Mouse (Mus musculus) heart, postnatal 0 days (tissue): Measurements from ENCODE around the gene Sdk2. TPM values are rescaled to one million over a fixed set of nuclear protein-coding genes. Genes with fewer than 3 reads are reported as not detected.

Experiments
- ATAC-seq: fragments of 200-750 bp; cut with Nextera tagmentation; 2 replicates; pipeline ENCODE4 v1.8.0; 2017; ENCODE audit warnings: low read depth, moderate number of reproducible peaks, moderate library complexity; ENCODE audit not compliant: insufficient read depth
- DNase-seq: peaks from one replicate; pipeline ENCODE4 v3.0.0-alpha.2; 2016; ENCODE audit warnings: low spot score
- H3K27ac ChIP-seq: fragments of 300-500 bp; sonication (generic); 2 replicates; pipeline ENCODE4 v1.5.1; 2014; ENCODE audit warnings: low read depth, mild to moderate bottlenecking
- H3K27me3 ChIP-seq: fragments of 300-500 bp; sonication (generic); 2 replicates; pipeline ENCODE4 v1.6.1; 2014; ENCODE audit warnings: low read length, mixed read lengths; ENCODE audit not compliant: control insufficient read depth, insufficient read depth
- H3K36me3 ChIP-seq: fragments of 300-500 bp; sonication (generic); replicated peaks from 2 replicates; pipeline ENCODE4 v1.6.1; 2014; ENCODE audit warnings: low read length, mixed read lengths; ENCODE audit not compliant: control insufficient read depth, insufficient read depth
- H3K4me1 ChIP-seq: fragments of 300-500 bp; sonication (generic); 2 replicates; pipeline ENCODE4 v1.6.1; 2014; ENCODE audit warnings: antibody characterized with exemption; ENCODE audit not compliant: control insufficient read depth, insufficient read depth
- H3K4me2 ChIP-seq: fragments of 300-500 bp; sonication (generic); 2 replicates; pipeline ENCODE4 v1.6.1; 2014; ENCODE audit warnings: low read depth, mild to moderate bottlenecking, low read length, moderate library complexity
- H3K4me3 ChIP-seq: fragments of 300-500 bp; sonication (generic); 2 replicates; pipeline ENCODE4 v1.5.1; 2014; ENCODE audit warnings: low read depth, low read length
- H3K9ac ChIP-seq: fragments of 300-500 bp; sonication (generic); replicated peaks from 2 replicates; pipeline ENCODE4 v1.6.1; 2014; ENCODE audit warnings: low read depth, low read length, mixed read lengths
- H3K9me3 ChIP-seq: fragments of 300-500 bp; sonication (generic); replicated peaks from 2 replicates; pipeline ENCODE4 v1.6.1; 2016; ENCODE audit warnings: low read length; ENCODE audit not compliant: control insufficient read depth
- CTCF ChIP-seq: IDR thresholded peaks from 2 replicates; pipeline ENCODE4 v1.5.1; 2016; ENCODE audit warnings: antibody characterized with exemption, control low read depth, low read depth
- EP300 ChIP-seq: IDR thresholded peaks from 2 replicates; pipeline ENCODE4 v1.6.1; 2016; ENCODE audit warnings: antibody characterized with exemption, low read depth
- WGBS: fragments of 180-500 bp; shearing (Covaris S2); extraction: QIAGEN DNeasy Blood & Tissue Kit; methylation state at CpG from one replicate; pipeline ENCODE4 v1.1.7; 2014; 5-methylcytosine and 5-hydroxymethylcytosine counted together
- polyA plus RNA-seq: library from polyadenylated mRNA; unstranded; fragments of >200 nt; fragmentation: Nextera tagmentation; extraction: Ambion mirVana; gene quantifications from 2 replicates; pipeline ENCODE4 v1.2.1, GENCODE M21; 2015
- total RNA-seq: library from RNA; depleted of rRNA; stranded (reverse); fragments of >200 nt; gene quantifications from 2 replicates; pipeline ENCODE4 v1.2.3, GENCODE M21; 2014; ENCODE audit warnings: low replicate concordance

The Sdk2 gene
- total and polyA plus RNA-seq, 2 experiments from 2014 or later = 0.27 to 1.9 TPM

DNA sequence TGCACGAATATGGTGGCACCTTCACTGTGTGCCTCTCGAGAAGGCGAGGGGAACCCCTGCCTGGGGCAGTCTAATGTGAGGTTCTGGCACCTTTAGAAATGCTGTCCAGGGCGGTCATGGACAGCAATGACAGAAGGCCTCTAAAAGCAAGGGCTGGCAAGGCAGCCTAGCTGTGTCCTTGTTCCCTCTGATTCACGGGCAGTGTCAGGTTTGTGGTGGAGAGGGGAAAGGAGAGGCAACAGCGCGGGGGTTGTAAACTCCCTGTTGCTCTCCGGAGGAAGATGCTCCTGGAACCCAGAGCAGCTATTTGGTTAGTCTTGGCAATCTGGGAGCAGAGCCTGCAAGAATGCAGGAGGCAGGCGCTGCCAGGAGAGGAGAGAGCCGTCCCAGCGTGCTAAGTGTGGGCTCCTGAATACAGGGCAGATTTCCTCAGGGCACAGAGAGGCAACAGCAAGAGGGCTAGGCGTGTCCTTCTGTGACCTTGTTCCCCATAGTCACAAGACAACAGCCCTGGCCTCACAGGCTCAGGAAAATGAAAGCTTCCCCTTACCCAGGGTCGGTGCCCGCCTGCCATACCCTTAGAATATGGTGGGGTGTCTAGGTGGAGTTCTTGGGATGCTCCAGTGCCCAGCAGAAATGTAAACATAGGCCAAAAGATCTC, 289.9 kb downstream of the Sdk2 start:
- no peak overlapping the region for H3K4me2 ChIP-seq
- DNase-seq = no peak
- H3K27ac ChIP-seq = no peak overlapping the region
- no peak overlapping the region for H3K9ac ChIP-seq
- H3K9me3 ChIP-seq = no peaks in the 10 kb centered on the region
- peaks cover 4% of the 10 kb centered on the region; the same call in 1 of the 2 replicates for H3K4me1 ChIP-seq
- TF ChIP-seq EP300 = no peak
- TF ChIP-seq CTCF = no peak
- 56% methylated on average over 14 of the region's 14 CpGs for WGBS
- no peaks in the 10 kb centered on the region for H3K27me3 ChIP-seq
- no peaks in the 10 kb centered on the region for H3K36me3 ChIP-seq
- no peak for ATAC-seq
- no peak overlapping the region for H3K4me3 ChIP-seq

- WGBS = 90% methylated on average over 3 of the region's 3 CpGs
- ATAC-seq (no peak), DNase-seq (no peak)
- Histone ChIP-seq H3K4me1 (peaks cover 4% of the 10 kb centered on the region; the same call in 1 of the 2 replicates), H3K4me2 (no peak overlapping the region), H3K27me3 (no peaks in the 10 kb centered on the region), H3K27ac (no peak overlapping the region), H3K9me3 (no peaks in the 10 kb centered on the region), H3K4me3 (no peak overlapping the region), H3K36me3 (no peaks in the 10 kb centered on the region), H3K9ac (no peak overlapping the region)
- TF ChIP-seq EP300 (no peak), CTCF (no peak)
Observed at GRCm38 (mm10) chr11:113774773-113775172, 292.1 kb downstream of the Sdk2 start.

DNA sequence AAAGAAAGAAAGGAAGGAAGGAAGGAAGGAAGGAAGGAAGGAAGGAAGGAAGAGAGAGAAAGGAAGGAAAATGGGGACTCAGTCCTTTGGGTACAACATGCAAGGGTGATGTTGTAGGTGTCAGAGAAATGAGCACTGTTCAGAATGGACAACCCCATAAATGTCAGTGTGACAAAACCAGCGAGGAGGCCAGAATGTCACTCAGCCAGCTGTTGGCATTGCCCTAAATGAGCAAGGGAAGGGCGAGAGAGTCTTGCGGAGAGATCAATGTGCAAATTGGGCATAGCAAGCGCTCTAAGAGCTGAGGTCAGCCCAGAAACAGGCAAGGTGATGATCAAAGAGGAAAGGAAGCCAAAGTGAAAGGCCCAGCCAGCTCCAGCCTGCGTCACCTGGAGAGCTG, 293.7 kb downstream of the Sdk2 start:
- H3K9ac ChIP-seq = no peak overlapping the region
- no peak overlapping the region for H3K4me3 ChIP-seq
- H3K4me1 ChIP-seq = no peaks in the 10 kb centered on the region
- no peaks in the 10 kb centered on the region for H3K27me3 ChIP-seq
- no peaks in the 10 kb centered on the region for H3K9me3 ChIP-seq
- WGBS = 93% methylated on average over 5 of the region's 5 CpGs
- H3K36me3 ChIP-seq = no peaks in the 10 kb centered on the region
- no peak overlapping the region for H3K4me2 ChIP-seq
- ATAC-seq = no peak
- DNase-seq = no peak
- no peak overlapping the region for H3K27ac ChIP-seq
- TF ChIP-seq EP300 = no peak
- TF ChIP-seq CTCF = no peak

- Histone ChIP-seq H3K4me3 (no peak overlapping the region), H3K27ac (no peak overlapping the region), H3K9me3 (no peaks in the 10 kb centered on the region), H3K27me3 (no peaks in the 10 kb centered on the region), H3K4me1 (peaks cover 13% of the 10 kb centered on the region; the same call in 1 of the 2 replicates), H3K36me3 (no peaks in the 10 kb centered on the region), H3K9ac (no peak overlapping the region), H3K4me2 (no peak overlapping the region)
- ATAC-seq (no peak), DNase-seq (no peak)
- 86% methylated on average over 13 of the region's 13 CpGs for WGBS
- TF ChIP-seq EP300 = no peak
- TF ChIP-seq CTCF = no peak
Observed at GRCm38 (mm10) chr11:113771187-113771586, 295.7 kb downstream of the Sdk2 start.

DNA sequence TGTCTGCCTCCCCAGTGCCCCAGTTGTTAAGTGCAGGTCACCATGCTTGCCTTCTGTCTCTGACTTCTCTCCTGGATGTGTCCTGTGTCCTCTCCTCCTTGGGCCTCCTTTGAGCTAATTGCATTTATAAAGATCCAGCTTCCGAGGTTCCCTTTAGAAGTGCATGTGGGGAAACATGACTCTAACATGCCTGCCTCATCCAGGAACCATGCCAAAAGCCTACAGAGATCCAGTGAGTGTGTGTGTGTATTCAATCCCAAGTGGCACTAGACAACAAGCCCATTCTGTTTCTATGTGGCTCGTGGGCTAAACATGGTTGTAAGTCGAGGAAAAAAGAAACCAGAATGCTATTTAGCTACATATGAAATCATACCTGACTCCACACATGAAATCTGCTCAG, 298.5 kb downstream of the Sdk2 start:
- H3K9ac ChIP-seq = no peak overlapping the region
- no peaks in the 10 kb centered on the region for H3K36me3 ChIP-seq
- no peak overlapping the region for H3K4me2 ChIP-seq
- no peaks in the 10 kb centered on the region for H3K27me3 ChIP-seq
- TF ChIP-seq EP300 = no peak
- no peak for TF ChIP-seq CTCF
- ATAC-seq (no peak), DNase-seq (no peak)
- no peak overlapping the region for H3K27ac ChIP-seq
- H3K4me3 ChIP-seq = no peak overlapping the region
- H3K4me1 ChIP-seq = peaks cover 16% of the 10 kb centered on the region; the same call in 1 of the 2 replicates
- H3K9me3 ChIP-seq = no peaks in the 10 kb centered on the region
- WGBS = 59% methylated on average over 3 of the region's 3 CpGs

GRCm38 (mm10) chr11:113767285-113767684, 299.6 kb downstream of the Sdk2 start:
- peak overlapping the region; percentile 27; the same call in 1 of the 2 replicates for H3K27ac ChIP-seq
- 29% methylated on average over 8 of the region's 8 CpGs for WGBS
- 0 out of 2 replicates have a peak overlapping the region, but pooled peaks have one; percentile 5 for H3K4me2 ChIP-seq
- no peaks in the 10 kb centered on the region for H3K9me3 ChIP-seq
- DNase-seq = no peak
- no peak overlapping the region for H3K9ac ChIP-seq
- no peaks in the 10 kb centered on the region for H3K36me3 ChIP-seq
- no peaks in the 10 kb centered on the region for H3K27me3 ChIP-seq
- no peak for TF ChIP-seq CTCF
- TF ChIP-seq EP300 = no peak
- H3K4me1 ChIP-seq = peaks cover 16% of the 10 kb centered on the region; the same call in 1 of the 2 replicates
- ATAC-seq = 0 out of 2 replicates have a peak, but pooled peaks have one; percentile 37
- no peak overlapping the region for H3K4me3 ChIP-seq
